Mouse (Mus musculus): Measurements from ENCODE around the gene Gtf2ird2. TPM values are rescaled to one million over a fixed set of nuclear protein-coding genes. Genes with fewer than 3 reads are reported as not detected.

The Gtf2ird2 gene
- polyA plus RNA-seq, 1 experiment from 2014 or later: 7.9 TPM

- ATAC-seq (ENCODE audit: insufficient number of reproducible peaks, low FRiP score, low TSS enrichment, low read depth) (no peak), DNase-seq (ENCODE audit: low spot score) (no peak)
- Histone ChIP-seq H3K4me2 (ENCODE audit: low read depth, severe bottlenecking) (no peak overlapping the region), H3K27ac (replicated peaks; ENCODE audit: low read depth, low read length) (no peak overlapping the region), H3K4me1 (ENCODE audit: control insufficient read depth, insufficient read depth, low read length) (no peaks in the 10 kb centered on the region), H3K9ac (ENCODE audit: low read length) (no peak overlapping the region), H3K27me3 (ENCODE audit: control insufficient read depth, insufficient read depth, low read length) (no peaks in the 10 kb centered on the region), H3K36me3 (ENCODE audit: control insufficient read depth, insufficient read depth, low read length) (peaks cover 69% of the 10 kb centered on the region), H3K9me3 (ENCODE audit: control insufficient read depth, low read length) (no peaks in the 10 kb centered on the region), H3K4me3 (ENCODE audit: low read depth, low read length) (no peak overlapping the region)
- 83% methylated on average over 3 of the region's 3 CpGs for WGBS
Observed at GRCm38 (mm10) chr5:134253806-134254205, 70.0 kb downstream of the Gtf2ird2 start.

- Histone ChIP-seq H3K9ac (ENCODE audit: low read length) (no peak overlapping the region), H3K27me3 (ENCODE audit: control insufficient read depth, insufficient read depth, low read length) (no peaks in the 10 kb centered on the region), H3K4me1 (ENCODE audit: control insufficient read depth, insufficient read depth, low read length) (no peaks in the 10 kb centered on the region), H3K4me2 (ENCODE audit: low read depth, severe bottlenecking) (no peak overlapping the region), H3K9me3 (ENCODE audit: control insufficient read depth, low read length) (no peaks in the 10 kb centered on the region), H3K27ac (replicated peaks; ENCODE audit: low read depth, low read length) (no peak overlapping the region), H3K36me3 (ENCODE audit: control insufficient read depth, insufficient read depth, low read length) (peaks cover 68% of the 10 kb centered on the region), H3K4me3 (ENCODE audit: low read depth, low read length) (no peak overlapping the region)
- DNase-seq (ENCODE audit: low spot score) (no peak), ATAC-seq (ENCODE audit: insufficient number of reproducible peaks, low FRiP score, low TSS enrichment, low read depth) (no peak)
- 94% methylated on average over 10 of the region's 10 CpGs for WGBS
Observed at GRCm38 (mm10) chr5:134255294-134255693, 71.5 kb downstream of the Gtf2ird2 start.

- H3K4me3 ChIP-seq (ENCODE audit: low read depth, low read length): no peak overlapping the region
- H3K4me1 ChIP-seq (ENCODE audit: control insufficient read depth, insufficient read depth, low read length): no peaks in the 10 kb centered on the region
- H3K9ac ChIP-seq (ENCODE audit: low read length): no peak overlapping the region
- no peaks in the 10 kb centered on the region for H3K27me3 ChIP-seq (ENCODE audit: control insufficient read depth, insufficient read depth, low read length)
- no peak overlapping the region for H3K27ac ChIP-seq (replicated peaks; ENCODE audit: low read depth, low read length)
- H3K36me3 ChIP-seq (ENCODE audit: control insufficient read depth, insufficient read depth, low read length): peaks cover 71% of the 10 kb centered on the region
- H3K4me2 ChIP-seq (ENCODE audit: low read depth, severe bottlenecking): no peak overlapping the region
- no peak for DNase-seq (ENCODE audit: low spot score)
- 94% methylated on average over 13 of the region's 13 CpGs for WGBS
- ATAC-seq (ENCODE audit: insufficient number of reproducible peaks, low FRiP score, low TSS enrichment, low read depth): no peak
- H3K9me3 ChIP-seq (ENCODE audit: control insufficient read depth, low read length): no peaks in the 10 kb centered on the region
Observed at GRCm38 (mm10) chr5:134257349-134258031, 73.7 kb downstream of the Gtf2ird2 start.

- Histone ChIP-seq H3K4me3 (ENCODE audit: low read depth, low read length) (no peak overlapping the region), H3K27me3 (ENCODE audit: control insufficient read depth, insufficient read depth, low read length) (no peaks in the 10 kb centered on the region), H3K36me3 (ENCODE audit: control insufficient read depth, insufficient read depth, low read length) (peaks cover 75% of the 10 kb centered on the region), H3K4me1 (ENCODE audit: control insufficient read depth, insufficient read depth, low read length) (no peaks in the 10 kb centered on the region), H3K9ac (ENCODE audit: low read length) (no peak overlapping the region), H3K27ac (replicated peaks; ENCODE audit: low read depth, low read length) (no peak overlapping the region), H3K4me2 (ENCODE audit: low read depth, severe bottlenecking) (no peak overlapping the region), H3K9me3 (ENCODE audit: control insufficient read depth, low read length) (no peaks in the 10 kb centered on the region)
- WGBS: 83% methylated on average over 4 of the region's 4 CpGs
- DNase-seq (ENCODE audit: low spot score) (no peak), ATAC-seq (ENCODE audit: insufficient number of reproducible peaks, low FRiP score, low TSS enrichment, low read depth) (no peak)
Observed at GRCm38 (mm10) chr5:134258395-134258794, 74.6 kb downstream of the Gtf2ird2 start.

GRCm38 (mm10) chr5:134258934-134259333 lies 75.1 kb downstream of the Gtf2ird2 start:
- H3K9ac ChIP-seq (ENCODE audit: low read length): no peak overlapping the region
- H3K4me1 ChIP-seq (ENCODE audit: control insufficient read depth, insufficient read depth, low read length): no peaks in the 10 kb centered on the region
- H3K4me3 ChIP-seq (ENCODE audit: low read depth, low read length): no peak overlapping the region
- H3K9me3 ChIP-seq (ENCODE audit: control insufficient read depth, low read length): no peaks in the 10 kb centered on the region
- WGBS: 96% methylated on average over 2 of the region's 2 CpGs
- H3K4me2 ChIP-seq (ENCODE audit: low read depth, severe bottlenecking): no peak overlapping the region
- DNase-seq (ENCODE audit: low spot score): no peak
- no peak for ATAC-seq (ENCODE audit: insufficient number of reproducible peaks, low FRiP score, low TSS enrichment, low read depth)
- no peak overlapping the region for H3K27ac ChIP-seq (replicated peaks; ENCODE audit: low read depth, low read length)
- H3K36me3 ChIP-seq (ENCODE audit: control insufficient read depth, insufficient read depth, low read length): peaks cover 75% of the 10 kb centered on the region
- H3K27me3 ChIP-seq (ENCODE audit: control insufficient read depth, insufficient read depth, low read length): no peaks in the 10 kb centered on the region

- H3K27ac ChIP-seq (replicated peaks; ENCODE audit: low read depth, low read length): no peak overlapping the region
- ATAC-seq (ENCODE audit: insufficient number of reproducible peaks, low FRiP score, low TSS enrichment, low read depth) (no peak), DNase-seq (ENCODE audit: low spot score) (no peak)
- H3K4me3 ChIP-seq (ENCODE audit: low read depth, low read length): no peak overlapping the region
- no peak overlapping the region for H3K4me2 ChIP-seq (ENCODE audit: low read depth, severe bottlenecking)
- no peaks in the 10 kb centered on the region for H3K4me1 ChIP-seq (ENCODE audit: control insufficient read depth, insufficient read depth, low read length)
- no peaks in the 10 kb centered on the region for H3K27me3 ChIP-seq (ENCODE audit: control insufficient read depth, insufficient read depth, low read length)
- H3K9ac ChIP-seq (ENCODE audit: low read length): no peak overlapping the region
- WGBS: 90% methylated on average over 9 of the region's 9 CpGs
- H3K36me3 ChIP-seq (ENCODE audit: control insufficient read depth, insufficient read depth, low read length): peaks cover 75% of the 10 kb centered on the region
- H3K9me3 ChIP-seq (ENCODE audit: control insufficient read depth, low read length): no peaks in the 10 kb centered on the region
Observed at GRCm38 (mm10) chr5:134260001-134260636, 76.3 kb downstream of the Gtf2ird2 start.

- Histone ChIP-seq H3K4me1 (ENCODE audit: control insufficient read depth, insufficient read depth, low read length) (no peaks in the 10 kb centered on the region), H3K27me3 (ENCODE audit: control insufficient read depth, insufficient read depth, low read length) (no peaks in the 10 kb centered on the region), H3K9ac (ENCODE audit: low read length) (no peak overlapping the region), H3K4me3 (ENCODE audit: low read depth, low read length) (no peak overlapping the region), H3K36me3 (ENCODE audit: control insufficient read depth, insufficient read depth, low read length) (peaks cover 71% of the 10 kb centered on the region), H3K4me2 (ENCODE audit: low read depth, severe bottlenecking) (no peak overlapping the region), H3K27ac (replicated peaks; ENCODE audit: low read depth, low read length) (no peak overlapping the region), H3K9me3 (ENCODE audit: control insufficient read depth, low read length) (no peaks in the 10 kb centered on the region)
- ATAC-seq (ENCODE audit: insufficient number of reproducible peaks, low FRiP score, low TSS enrichment, low read depth) (no peak), DNase-seq (ENCODE audit: low spot score) (no peak)
- WGBS: 77% methylated on average over 2 of the region's 2 CpGs
Observed at GRCm38 (mm10) chr5:134265890-134266289, 82.1 kb downstream of the Gtf2ird2 start.

- Histone ChIP-seq H3K9me3 (ENCODE audit: control insufficient read depth, low read length) (no peaks in the 10 kb centered on the region), H3K27me3 (ENCODE audit: control insufficient read depth, insufficient read depth, low read length) (no peaks in the 10 kb centered on the region), H3K4me3 (ENCODE audit: low read depth, low read length) (no peak overlapping the region), H3K4me2 (ENCODE audit: low read depth, severe bottlenecking) (no peak overlapping the region), H3K27ac (replicated peaks; ENCODE audit: low read depth, low read length) (no peak overlapping the region), H3K4me1 (ENCODE audit: control insufficient read depth, insufficient read depth, low read length) (no peaks in the 10 kb centered on the region), H3K9ac (ENCODE audit: low read length) (no peak overlapping the region), H3K36me3 (ENCODE audit: control insufficient read depth, insufficient read depth, low read length) (peaks cover 70% of the 10 kb centered on the region)
- ATAC-seq (ENCODE audit: insufficient number of reproducible peaks, low FRiP score, low TSS enrichment, low read depth): no peak
- 93% methylated on average over 18 of the region's 18 CpGs for WGBS
- DNase-seq (ENCODE audit: low spot score): no peak
Observed at GRCm38 (mm10) chr5:134266404-134266803, 82.6 kb downstream of the Gtf2ird2 start.
